Mouse (Mus musculus) heart, adult 2 months (tissue): ENCODE results near the gene Ccer2. TPM values are rescaled to one million over a fixed set of nuclear protein-coding genes. Genes with fewer than 3 reads are reported as not detected.

Source experiments
- DNase-seq, 2 experiments: peaks; one replicate each; pipeline ENCODE4 v3.0.0; 2021
- H3K27ac ChIP-seq: fragments of 200-600 bp; 2 replicates; pipeline ENCODE4 v1.8.1; 2022
- H3K27me3 ChIP-seq: fragments of 200-500 bp; 2 replicates; pipeline ENCODE4 v1.6.1; 2012; ENCODE audit warnings: mild to moderate bottlenecking, low read length, inconsistent platforms, mixed read lengths; ENCODE audit not compliant: control insufficient read depth, insufficient read depth
- H3K36me3 ChIP-seq: fragments of 200-500 bp; 2 replicates; pipeline ENCODE4 v1.6.1; 2012; ENCODE audit warnings: low read length, inconsistent platforms; ENCODE audit not compliant: control insufficient read depth, insufficient read depth
- H3K4me1 ChIP-seq: fragments of 200-500 bp; 2 replicates; pipeline ENCODE4 v1.6.1; 2011; ENCODE audit warnings: low read length; ENCODE audit not compliant: control insufficient read depth, insufficient read depth
- H3K4me3 ChIP-seq: fragments of 200-600 bp; 2 replicates; pipeline ENCODE4 v1.8.1; 2022
- H3K79me2 ChIP-seq: fragments of 200-500 bp; replicated peaks from 2 replicates; pipeline ENCODE4 v1.6.1; 2012; ENCODE audit warnings: mild to moderate bottlenecking, inconsistent platforms, low read length, moderate library complexity, mixed read lengths; ENCODE audit not compliant: control insufficient read depth, insufficient read depth
- H3K9ac ChIP-seq: fragments of 200-500 bp; 2 replicates; pipeline ENCODE4 v1.6.1; 2012; ENCODE audit warnings: low read depth, mild to moderate bottlenecking, control low read depth, inconsistent platforms, low read length, mixed read lengths
- CTCF ChIP-seq: fragments of 200-600 bp; IDR thresholded peaks from 2 replicates; pipeline ENCODE4 v1.8.1; 2022; ENCODE audit warnings: antibody characterized with exemption, mild to moderate bottlenecking, moderate library complexity
- EP300 ChIP-seq: fragments of 200-500 bp; IDR thresholded peaks from 2 replicates; pipeline ENCODE4 v1.6.1; 2011; ENCODE audit warnings: low read depth, low read length, control low read depth; ENCODE audit not compliant: insufficient read depth
- POLR2A ChIP-seq: fragments of 200-500 bp; IDR thresholded peaks from 2 replicates; pipeline ENCODE4 v1.6.1; 2011; ENCODE audit warnings: mild to moderate bottlenecking, low read depth, low read length, control low read depth; ENCODE audit not compliant: insufficient read depth
- WGBS: fragments of 180-500 bp; shearing (Covaris S2); methylation state at CpG from one replicate; pipeline ENCODE4 v1.1.7; 2018; 5-methylcytosine and 5-hydroxymethylcytosine counted together
- intact Hi-C: fragments of 180-260 bp; cut with DNase I; formaldehyde crosslinking; loops from one replicate; pipeline ENCODE4 v1.15.1; 2025
- polyA plus RNA-seq: library from polyadenylated mRNA; depleted of rRNA; stranded (reverse); fragments of >200 nt; gene quantifications from 2 replicates; pipeline ENCODE4 v1.2.3, GENCODE M21; 2012
- total RNA-seq, 2 experiments: library from RNA; stranded (reverse); gene quantifications; 2 replicates each; pipeline ENCODE4 v1.2.3; 2021

Ccer2 gene
- total and polyA plus RNA-seq, 3 experiments = not detected

- Histone ChIP-seq H3K27ac (no peak overlapping the region), H3K27me3 (no peaks in the 10 kb centered on the region), H3K9ac (no peak overlapping the region), H3K4me1 (peaks cover 5% of the 10 kb centered on the region), H3K79me2 (peaks cover 4% of the 10 kb centered on the region), H3K4me3 (no peak overlapping the region), H3K36me3 (no peaks in the 10 kb centered on the region)
- TF ChIP-seq EP300 (no peak), CTCF (no peak), POLR2A (no peak)
- 68% methylated on average over 6 of the region's 6 CpGs for WGBS
- DNase-seq = no peak
- intact Hi-C loops = loop anchor here (5.0 kb wide), 1 partner anchor 217 kb away; the partner anchor contains the start of genes Eif3k and Map4k1
These were observed 9.2 kb downstream of the Ccer2 start for GRCm38 (mm10) chr7:28765211-28765610.

GRCm38 (mm10) chr7:28766173-28766879 is 10.4 kb downstream of the Ccer2 start, which contains the start of gene Sirt2:
Gene Sirt2 (plus strand): TSS chr7:28766735.
- H3K27ac ChIP-seq = peak within 1 kb of the TSS; percentile 88
- TF ChIP-seq EP300 = peak; percentile 73
- peak; percentile 37 for TF ChIP-seq CTCF
- TF ChIP-seq POLR2A = peak; percentile 43
- peak; percentile 93 to 99 for DNase-seq
- intact Hi-C loops = loop anchor here (2.0 to 5.0 kb wide), 2 partner anchors 216 to 754 kb away; partner anchors contain the start of genes Eif3k and Map4k1
- H3K79me2 ChIP-seq = peaks cover 4% of the 10 kb centered on the region
- WGBS = under 1% methylated on average over 45 of the region's 45 CpGs
- H3K27me3 ChIP-seq = no peaks in the 10 kb centered on the region
- H3K9ac ChIP-seq = peak within 1 kb of the TSS; percentile 80
- H3K4me1 ChIP-seq = peaks cover 5% of the 10 kb centered on the region
- no peaks in the 10 kb centered on the region for H3K36me3 ChIP-seq
- H3K4me3 ChIP-seq = peak within 1 kb of the TSS; percentile 89

- Histone ChIP-seq H3K27me3 (no peaks in the 10 kb centered on the region), H3K79me2 (peaks cover 4% of the 10 kb centered on the region), H3K4me1 (peaks cover 5% of the 10 kb centered on the region), H3K36me3 (no peaks in the 10 kb centered on the region), H3K4me3 (peak overlapping the region; percentile 55), H3K27ac (peak overlapping the region; percentile 88), H3K9ac (peak overlapping the region; percentile 80)
- WGBS = 4% methylated on average over 14 of the region's 14 CpGs
- intact Hi-C loops = loop anchor here (2.0 to 5.0 kb wide), 2 partner anchors 215 to 754 kb away; partner anchors contain the start of genes Eif3k and Map4k1
- no peak for TF ChIP-seq CTCF
- TF ChIP-seq EP300 = no peak
- TF ChIP-seq POLR2A = no peak
- no peak for DNase-seq
These were observed 10.9 kb downstream of the Ccer2 start for GRCm38 (mm10) chr7:28766910-28767309.

GRCm38 (mm10) chr7:28767462-28767965 is 11.5 kb downstream of the Ccer2 start, which contains the start of gene Nfkbib:
Gene Nfkbib (minus strand): TSS chr7:28767512.
- TF ChIP-seq EP300 (no peak), CTCF (no peak), POLR2A (no peak)

GRCm38 (mm10) chr7:28769414-28769958 is 13.5 kb downstream of the Ccer2 start:
- TF ChIP-seq POLR2A (no peak), EP300 (no peak), CTCF (no peak)
- Histone ChIP-seq H3K36me3 (no peaks in the 10 kb centered on the region), H3K27ac (no peak overlapping the region), H3K4me1 (peaks cover 5% of the 10 kb centered on the region), H3K79me2 (peaks cover 4% of the 10 kb centered on the region), H3K4me3 (no peak overlapping the region), H3K27me3 (no peaks in the 10 kb centered on the region), H3K9ac (no peak overlapping the region)
- intact Hi-C loops = loop anchor here (5.0 kb wide), 1 partner anchor 213 kb away; the partner anchor contains the start of genes Eif3k and Map4k1
- DNase-seq = no peak
- 91% methylated on average over 9 of the region's 9 CpGs for WGBS

More at GRCm38 (mm10) chr7:28767462-28767965, 11.5 kb downstream of the Ccer2 start, which contains the start of gene Nfkbib:
- Histone ChIP-seq H3K27me3 (no peaks in the 10 kb centered on the region), H3K4me3 (peak within 1 kb of the TSS; percentile 89), H3K27ac (peak within 1 kb of the TSS; percentile 88), H3K4me1 (peaks cover 5% of the 10 kb centered on the region), H3K9ac (peak within 1 kb of the TSS; percentile 80), H3K36me3 (no peaks in the 10 kb centered on the region), H3K79me2 (peaks cover 4% of the 10 kb centered on the region)
- 62% methylated on average over 7 of the region's 7 CpGs for WGBS
- intact Hi-C loops = loop anchor here (2.0 to 5.0 kb wide), 2 partner anchors 215 to 753 kb away; partner anchors contain the start of genes Eif3k and Map4k1
- DNase-seq = no peak
